8 mouse cellular contexts compared by ENCODE assay signal in genomic region chr17:35269653-35270347, GRCm38 (mm10). TPM values are rescaled to one million over a fixed set of nuclear protein-coding genes. Genes with fewer than 3 reads are reported as not detected.
DNase-seq lines count a peak whose midpoint lies in the region; ATAC-seq and TF ChIP-seq lines count a peak whose summit lies in the region.

No protein-coding gene starts in this region.

- TF ChIP-seq CTCF in intestine, postnatal 0 days (IDR thresholded peaks at IDR 0.05; ENCODE audit: low read depth) = no peak

- H3K4me2 ChIP-seq in kidney, embryonic 15.5 days = no peak overlapping the region
- H3K4me2 ChIP-seq in intestine, postnatal 0 days (replicated peaks; ENCODE audit: low read depth) = no peak overlapping the region

- intact Hi-C loops in gastrocnemius, postnatal 14 days (cut with DNase I; ENCODE audit: low total_unique reads) = loop anchor here (2.0 to 5.0 kb wide), 3 partner anchors 1275 to 1312 kb away; partner anchors contain the start of genes Rps18 and Vps52

- H3K27ac ChIP-seq in kidney, embryonic 15.5 days = no peak overlapping the region
- no peak overlapping the region for H3K27ac ChIP-seq in intestine, postnatal 0 days (ENCODE audit: low read depth, low read length)

- H3K36me3 ChIP-seq in kidney, embryonic 15.5 days = no peaks in the 10 kb centered on the region
- peaks cover 13% of the 10 kb centered on the region; the same call in 1 of the 2 replicates for H3K36me3 ChIP-seq in intestine, postnatal 0 days (ENCODE audit: control insufficient read depth, insufficient read depth)

- no peaks in the 10 kb centered on the region for H3K9me3 ChIP-seq in kidney, embryonic 15.5 days (replicated peaks)
- H3K9me3 ChIP-seq in intestine, postnatal 0 days (ENCODE audit: control insufficient read depth) = no peaks in the 10 kb centered on the region

- H3K9ac ChIP-seq in kidney, embryonic 15.5 days = no peak overlapping the region
- no peak overlapping the region for H3K9ac ChIP-seq in intestine, postnatal 0 days (ENCODE audit: low read depth, low read length)

- ATAC-seq in kidney, embryonic 15.5 days (replicated peaks; ENCODE audit: low FRiP score) = 0 out of 2 replicates have a peak, but pooled peaks have one; percentile 62
- ATAC-seq in intestine, postnatal 0 days = 0 out of 2 replicates have a peak, but pooled peaks have one; percentile 39
- ATAC-seq in erythroid progenitor cell, adult 5-6 weeks (replicated peaks; ENCODE audit: low FRiP score, poor library complexity, severe bottlenecking) = no peak

- DNase-seq in kidney, adult 8-10 months = no peak
- DNase-seq in adrenal gland, postnatal 14 days = peak; percentile 84
- peak; percentile 43 to 58 for DNase-seq in spleen, postnatal 36 days (ENCODE audit: low spot score in 2 of 2)
- DNase-seq in natural killer cell, adult 2 months (ENCODE audit: low spot score in 2 of 2) = no peak
- DNase-seq in gastrocnemius, postnatal 14 days = no peak

- no peaks in the 10 kb centered on the region for H3K4me1 ChIP-seq in kidney, embryonic 15.5 days
- no peaks in the 10 kb centered on the region for H3K4me1 ChIP-seq in intestine, postnatal 0 days (replicated peaks; ENCODE audit: control insufficient read depth, insufficient read depth, low read length)

- H3K4me3 ChIP-seq in kidney, embryonic 15.5 days (replicated peaks) = no peak overlapping the region
- no peak overlapping the region for H3K4me3 ChIP-seq in intestine, postnatal 0 days (ENCODE audit: low read depth, low read length)

- peaks cover 19% of the 10 kb centered on the region for H3K27me3 ChIP-seq in kidney, embryonic 15.5 days
- H3K27me3 ChIP-seq in intestine, postnatal 0 days (replicated peaks; ENCODE audit: control insufficient read depth, insufficient read depth, low read length) = no peaks in the 10 kb centered on the region

- WGBS in kidney, embryonic 15.5 days = 21% methylated on average over 3 of the region's 3 CpGs
- WGBS in intestine, postnatal 0 days = 30% methylated on average over 3 of the region's 3 CpGs

RNA-seq across cellular contexts. Expression of gene H2-D1, which starts 7.3 kb away (rescaled TPM):
- polyA plus RNA-seq in kidney, embryonic 15.5 days (2015; fragmentation: Nextera tagmentation; extraction: Ambion mirVana) = 64.5 and 66.1 TPM in 2 replicates
- 93.3 and 154 TPM in 2 replicates for total RNA-seq in adrenal gland, postnatal 14 days (2021)
- 672 and 681 TPM in 2 replicates for polyA plus RNA-seq in intestine, postnatal 0 days (2015; fragmentation: Nextera tagmentation; extraction: Ambion mirVana)
- total RNA-seq in gastrocnemius, postnatal 14 days (2021) = 10 to 100 TPM; 34.3 to 40.7 TPM
- total RNA-seq in erythroid progenitor cell, adult 5-6 weeks (2015; ENCODE audit: low replicate concordance) = 147 and 160 TPM in 2 replicates
- 213 and 250 TPM in 2 replicates for total RNA-seq in erythroid progenitor cell, adult 5-6 weeks (2017; ENCODE audit: low replicate concordance)

RNA-seq across cellular contexts. Expression of gene Ddx39b, which starts 28.3 kb away (rescaled TPM):
- 531 and 538 TPM in 2 replicates for polyA plus RNA-seq in kidney, embryonic 15.5 days (2015; fragmentation: Nextera tagmentation; extraction: Ambion mirVana)
- 200 and 232 TPM in 2 replicates for total RNA-seq in adrenal gland, postnatal 14 days (2021)
- 125 and 127 TPM in 2 replicates for polyA plus RNA-seq in intestine, postnatal 0 days (2015; fragmentation: Nextera tagmentation; extraction: Ambion mirVana)
- 100 to 1,000 TPM in 1 of 2 experiments, 10 to 100 TPM in 1; 85.3 to 103 TPM for total RNA-seq in gastrocnemius, postnatal 14 days (2021)
- total RNA-seq in erythroid progenitor cell, adult 5-6 weeks (2015; ENCODE audit: low replicate concordance) = 169 and 179 TPM in 2 replicates
- total RNA-seq in erythroid progenitor cell, adult 5-6 weeks (2017; ENCODE audit: low replicate concordance) = 80.1 and 99.9 TPM in 2 replicates

RNA-seq across cellular contexts. Expression of gene Nfkbil1, which starts 34.2 kb away (rescaled TPM):
- 11.3 and 12.4 TPM in 2 replicates for polyA plus RNA-seq in kidney, embryonic 15.5 days (2015; fragmentation: Nextera tagmentation; extraction: Ambion mirVana)
- 15.3 and 17.7 TPM in 2 replicates for total RNA-seq in adrenal gland, postnatal 14 days (2021)
- polyA plus RNA-seq in intestine, postnatal 0 days (2015; fragmentation: Nextera tagmentation; extraction: Ambion mirVana) = 8.1 and 8.2 TPM in 2 replicates
- total RNA-seq in gastrocnemius, postnatal 14 days (2021) = 1 to 10 TPM; 7.6 to 7.9 TPM
- total RNA-seq in erythroid progenitor cell, adult 5-6 weeks (2015; ENCODE audit: low replicate concordance) = 0.84 and 1.1 TPM in 2 replicates
- total RNA-seq in erythroid progenitor cell, adult 5-6 weeks (2017; ENCODE audit: low replicate concordance) = 3.0 TPM in 1 of 2 replicates, not detected in the other

RNA-seq across cellular contexts. Expression of gene Atp6v1g2, which starts 36.3 kb away (rescaled TPM):
- 6.2 and 6.4 TPM in 2 replicates for polyA plus RNA-seq in kidney, embryonic 15.5 days (2015; fragmentation: Nextera tagmentation; extraction: Ambion mirVana)
- 7.0 and 8.2 TPM in 2 replicates for total RNA-seq in adrenal gland, postnatal 14 days (2021)
- 4.1 and 4.3 TPM in 2 replicates for polyA plus RNA-seq in intestine, postnatal 0 days (2015; fragmentation: Nextera tagmentation; extraction: Ambion mirVana)
- total RNA-seq in gastrocnemius, postnatal 14 days (2021) = 1 to 10 TPM; 2.3 to 2.7 TPM
- total RNA-seq in erythroid progenitor cell, adult 5-6 weeks (2015; ENCODE audit: low replicate concordance) = 6.1 TPM in 1 of 2 replicates, not detected in the other
- not detected in 2 replicates for total RNA-seq in erythroid progenitor cell, adult 5-6 weeks (2017; ENCODE audit: low replicate concordance)

RNA-seq across cellular contexts. Expression of gene Gm16181, which starts 49.2 kb away (rescaled TPM):
- polyA plus RNA-seq in kidney, embryonic 15.5 days (2015; fragmentation: Nextera tagmentation; extraction: Ambion mirVana) = 0.65 and 0.69 TPM in 2 replicates
- 0.67 TPM in 1 of 2 replicates, not detected in the other for total RNA-seq in adrenal gland, postnatal 14 days (2021)
- polyA plus RNA-seq in intestine, postnatal 0 days (2015; fragmentation: Nextera tagmentation; extraction: Ambion mirVana) = 0.23 and 0.30 TPM in 2 replicates
- not detected for total RNA-seq in gastrocnemius, postnatal 14 days (2021)
- not detected in 2 replicates for total RNA-seq in erythroid progenitor cell, adult 5-6 weeks (2015; ENCODE audit: low replicate concordance)
- not detected in 2 replicates for total RNA-seq in erythroid progenitor cell, adult 5-6 weeks (2017; ENCODE audit: low replicate concordance)

Comparison
In these comparisons a context has a peak if more than half of its experiments do, and no peak if none do; other contexts are left out.
1. DNase-seq: peak in adrenal gland, postnatal 14 days (single experiment) and spleen, postnatal 36 days (2 of 2); none in kidney, adult 8-10 months (0 of 2), natural killer cell, adult 2 months (0 of 2) and gastrocnemius, postnatal 14 days (single experiment).